Mouse (Mus musculus): ENCODE results near the gene Ick.

GRCm38 (mm10) chr9:78185686-78186085 is 76.7 kb downstream of the Ick start:
- TF ChIP-seq JUND (IDR thresholded peaks at IDR 0.05; ENCODE audit: low read depth, low read length) (no peak), E2F4 (IDR thresholded peaks at IDR 0.05; ENCODE audit: borderline replicate concordance, low read depth, low read length) (no peak), ZNF384 (IDR thresholded peaks at IDR 0.05; ENCODE audit: low read depth, low read length) (no peak), CTCF (IDR thresholded peaks at IDR 0.05 in 2 of 3, conservative IDR thresholded peaks at IDR 0.05 in 1 of 3; ENCODE audit: control insufficient read depth in 1 of 3, insufficient read depth in 1 of 3, low read depth in 2 of 3, low read length in 3 of 3, poor library complexity in 1 of 3, severe bottlenecking in 1 of 3) (no peak), KAT2A (conservative IDR thresholded peaks at IDR 0.05; ENCODE audit: low read depth, low read length) (no peak), TCF12 (IDR thresholded peaks at IDR 0.05; ENCODE audit: low read depth, low read length) (no peak), POLR2A (IDR thresholded peaks at IDR 0.05; ENCODE audit: control insufficient read depth in 1 of 2, insufficient read depth in 1 of 2, low read depth in 1 of 2, low read length in 2 of 2, poor library complexity in 1 of 2) (no peak), USF1 (IDR thresholded peaks at IDR 0.05; ENCODE audit: low read depth, low read length) (no peak), BHLHE40 (IDR thresholded peaks at IDR 0.05; ENCODE audit: borderline replicate concordance, low read depth, low read length) (no peak), UBTF (IDR thresholded peaks at IDR 0.05; ENCODE audit: borderline replicate concordance, insufficient read depth, low read depth, low read length) (no peak), MEF2A (IDR thresholded peaks at IDR 0.05; ENCODE audit: extremely low read depth, insufficient replicate concordance, low read depth, low read length, poor library complexity, severe bottlenecking) (no peak)

Data from MEL (cell line).